Mouse (Mus musculus): ENCODE measurements around the gene Tnfrsf14. TPM values are rescaled to one million over a fixed set of nuclear protein-coding genes. Genes with fewer than 3 reads are reported as not detected.

The Tnfrsf14 gene
- total RNA-seq (2021), result 1 to 10 TPM in 1 of 2 experiments, under 1 TPM in 1; 0.94 to 1.2 TPM
- long read RNA-seq, result 0 reads

GRCm38 (mm10) chr4:154928395-154929087 lies at the start of gene Tnfrsf14:
TSS of gene Tnfrsf14 (minus strand) at chr4:154928563.
- DNase-seq (ENCODE audit: low spot score in 2 of 2), result no peak

GRCm38 (mm10) chr4:154974163-154974611 lies 45.8 kb upstream of the Tnfrsf14 start:
- no peak for DNase-seq (ENCODE audit: low spot score in 2 of 2)

DNA sequence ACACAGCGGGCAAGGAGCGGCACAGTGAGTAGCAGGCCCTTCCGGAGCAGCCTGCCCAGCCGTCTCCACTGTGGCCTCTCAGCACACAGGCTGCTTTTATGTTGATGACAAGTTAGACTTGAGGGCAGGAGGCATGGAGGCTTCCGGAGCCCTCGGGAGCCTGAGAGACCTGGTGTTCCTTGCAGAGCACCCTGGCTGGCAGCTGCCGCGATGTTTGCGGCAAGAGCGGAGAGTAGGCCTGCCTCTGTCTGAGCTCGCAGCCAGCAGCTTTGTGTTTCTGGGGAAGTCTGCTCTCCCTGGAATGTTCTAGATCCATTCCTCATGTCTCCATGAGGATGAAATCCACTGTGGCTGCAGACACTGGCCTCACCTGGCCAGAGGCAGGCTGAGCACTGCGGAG lies 44.2 kb upstream of the Tnfrsf14 start:
- DNase-seq (ENCODE audit: low spot score in 2 of 2), result no peak

GRCm38 (mm10) chr4:154967173-154967572 lies 38.8 kb upstream of the Tnfrsf14 start:
- DNase-seq (ENCODE audit: low spot score in 2 of 2), result peak in 1 of 2 experiments; percentile 65

DNA sequence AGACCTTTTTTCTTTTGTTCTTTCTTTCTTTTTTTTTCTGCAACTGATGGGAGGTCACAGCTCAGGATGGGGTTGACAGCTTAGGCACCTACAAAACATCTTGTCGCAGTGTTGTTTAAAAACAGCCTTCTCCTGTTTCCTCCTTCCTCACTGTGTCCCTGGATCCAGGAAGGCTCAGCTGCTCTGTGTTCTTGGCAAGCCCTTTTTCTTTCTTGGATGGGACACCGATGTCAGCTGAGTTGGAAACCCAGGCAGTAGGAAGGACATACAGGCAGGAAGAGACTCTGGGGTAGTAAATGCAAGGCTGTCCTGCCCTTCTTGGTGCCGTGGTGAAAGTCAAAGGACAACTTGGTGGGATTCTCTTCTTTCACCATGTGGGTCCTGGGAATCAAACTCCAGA lies 37.5 kb upstream of the Tnfrsf14 start:
- no peak for DNase-seq (ENCODE audit: low spot score in 2 of 2)

- DNase-seq (ENCODE audit: low spot score in 2 of 2), result no peak
These were observed 36.3 kb upstream of the Tnfrsf14 start for GRCm38 (mm10) chr4:154964581-154965235.

DNA sequence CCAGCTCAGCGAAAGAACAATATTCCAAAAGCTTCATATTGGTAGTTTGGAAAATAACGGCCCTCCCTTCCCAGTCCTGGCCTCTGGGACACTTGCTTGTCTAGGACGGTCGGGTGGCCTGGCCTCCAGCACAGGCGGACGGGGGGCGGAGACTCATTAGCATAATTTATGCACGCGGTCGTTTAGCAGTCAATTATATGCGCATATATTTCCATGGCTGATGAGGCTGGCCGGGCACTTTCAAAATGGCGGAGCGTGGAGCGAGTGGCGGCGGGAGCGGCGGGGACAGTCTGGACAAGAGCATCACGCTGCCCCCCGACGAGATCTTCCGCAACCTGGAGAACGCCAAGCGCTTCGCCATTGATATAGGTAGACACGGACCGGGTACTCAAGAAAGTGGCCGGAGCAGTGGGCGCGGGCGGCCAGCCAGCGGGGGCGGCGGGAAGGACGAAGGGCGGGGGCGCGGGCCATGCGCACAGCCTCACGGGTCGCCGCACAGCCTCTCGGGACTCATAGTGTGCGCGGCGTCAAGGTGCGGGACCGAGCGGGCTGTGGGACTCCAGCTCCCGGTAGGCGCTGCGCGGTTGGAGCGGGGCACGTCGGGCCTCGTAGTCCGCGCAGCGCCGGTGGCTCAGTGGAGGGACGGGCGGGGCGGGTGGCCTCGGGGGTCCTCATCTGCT lies 35.7 kb upstream of the Tnfrsf14 start, which contains the start of gene Pank4:
Gene Pank4 (plus strand): TSS at position 223 of the 680 bp plus-strand sequence.
- peak; percentile 88 to 93 for DNase-seq (ENCODE audit: low spot score in 2 of 2)

DNA sequence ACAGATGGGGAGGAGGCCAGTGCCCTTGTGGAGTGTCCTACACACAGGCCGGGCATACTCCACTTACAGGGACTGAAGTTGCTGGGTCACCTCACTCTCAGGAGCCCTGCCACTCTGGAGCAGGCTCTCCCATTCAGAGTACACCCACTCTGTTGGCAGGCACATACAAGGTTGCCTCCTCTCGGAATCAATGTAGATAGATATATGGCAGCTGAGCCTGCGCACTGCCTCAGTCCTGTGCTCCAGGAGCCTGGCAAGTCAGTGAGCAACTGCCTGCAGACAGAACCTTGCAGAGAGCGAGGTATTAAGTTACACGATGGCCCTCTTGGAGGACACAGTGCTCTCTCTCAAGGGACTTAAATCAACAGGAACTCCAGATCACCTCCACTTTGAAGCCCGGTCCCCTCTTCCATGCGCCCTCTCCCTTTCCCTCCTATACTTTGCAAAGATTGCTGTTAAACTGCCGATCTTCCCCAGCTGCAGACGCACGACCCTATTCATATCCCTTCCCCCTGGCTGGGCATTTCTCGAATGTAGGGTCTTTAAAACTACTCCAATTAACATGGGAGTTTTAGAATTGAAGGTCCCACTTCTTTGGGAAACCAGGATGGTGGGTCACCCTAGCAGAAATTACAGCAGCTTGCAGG lies 35.0 kb upstream of the Tnfrsf14 start:
- DNase-seq (ENCODE audit: low spot score in 2 of 2), result peak in 1 of 2 experiments; percentile 45

GRCm38 (mm10) chr4:154962683-154963082 lies 34.3 kb upstream of the Tnfrsf14 start:
- DNase-seq (ENCODE audit: low spot score in 2 of 2), result no peak

DNA sequence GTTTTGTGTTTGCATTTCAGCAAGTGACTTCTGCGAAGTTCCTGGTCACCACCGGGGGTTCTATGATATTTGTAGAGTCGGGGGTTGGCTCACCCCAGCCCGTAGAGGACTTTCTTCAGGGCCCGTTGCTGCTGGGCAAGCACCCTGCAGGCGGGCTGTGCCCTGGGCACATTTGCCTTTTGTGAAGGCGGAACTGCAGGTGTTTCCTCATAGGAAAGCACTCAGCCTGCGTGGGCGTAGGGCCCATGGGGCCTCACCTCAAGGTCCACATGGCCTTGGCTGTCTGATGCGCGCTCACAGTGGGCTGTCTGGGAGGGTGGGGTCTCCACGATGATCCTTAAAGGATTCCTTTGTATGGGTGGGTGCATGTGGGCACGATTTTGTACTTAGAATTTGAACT lies 33.5 kb upstream of the Tnfrsf14 start:
- DNase-seq (ENCODE audit: low spot score in 2 of 2), result no peak

DNA sequence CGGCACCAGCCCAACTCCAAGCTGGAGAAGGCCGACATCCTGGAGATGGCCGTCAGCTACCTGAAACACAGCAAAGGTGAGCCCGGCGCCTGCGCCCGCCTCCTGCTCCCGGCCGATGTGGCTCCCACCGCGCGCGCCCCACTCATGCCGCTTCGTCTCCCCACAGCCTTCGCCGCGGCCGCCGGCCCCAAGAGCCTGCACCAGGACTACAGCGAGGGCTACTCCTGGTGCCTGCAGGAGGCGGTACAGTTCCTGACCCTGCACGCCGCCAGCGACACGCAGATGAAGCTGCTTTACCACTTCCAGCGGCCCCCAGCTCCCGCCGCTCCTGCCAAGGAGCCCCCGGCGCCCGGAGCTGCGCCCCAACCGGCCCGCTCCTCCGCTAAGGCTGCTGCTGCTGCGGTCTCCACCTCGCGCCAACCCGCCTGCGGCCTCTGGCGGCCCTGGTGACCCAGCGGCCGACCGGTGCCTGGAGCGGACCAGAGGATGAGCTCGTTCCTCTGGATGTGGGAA lies 32.9 kb upstream of the Tnfrsf14 start:
- DNase-seq (ENCODE audit: low spot score in 2 of 2), result no peak

GRCm38 (mm10) chr4:154960690-154961225 lies 32.4 kb upstream of the Tnfrsf14 start, which contains the start of gene Hes5:
TSS of gene Hes5 (plus strand) at chr4:154960923.
- DNase-seq (ENCODE audit: low spot score in 2 of 2), result peak in 1 of 2 experiments; percentile 58

DNA sequence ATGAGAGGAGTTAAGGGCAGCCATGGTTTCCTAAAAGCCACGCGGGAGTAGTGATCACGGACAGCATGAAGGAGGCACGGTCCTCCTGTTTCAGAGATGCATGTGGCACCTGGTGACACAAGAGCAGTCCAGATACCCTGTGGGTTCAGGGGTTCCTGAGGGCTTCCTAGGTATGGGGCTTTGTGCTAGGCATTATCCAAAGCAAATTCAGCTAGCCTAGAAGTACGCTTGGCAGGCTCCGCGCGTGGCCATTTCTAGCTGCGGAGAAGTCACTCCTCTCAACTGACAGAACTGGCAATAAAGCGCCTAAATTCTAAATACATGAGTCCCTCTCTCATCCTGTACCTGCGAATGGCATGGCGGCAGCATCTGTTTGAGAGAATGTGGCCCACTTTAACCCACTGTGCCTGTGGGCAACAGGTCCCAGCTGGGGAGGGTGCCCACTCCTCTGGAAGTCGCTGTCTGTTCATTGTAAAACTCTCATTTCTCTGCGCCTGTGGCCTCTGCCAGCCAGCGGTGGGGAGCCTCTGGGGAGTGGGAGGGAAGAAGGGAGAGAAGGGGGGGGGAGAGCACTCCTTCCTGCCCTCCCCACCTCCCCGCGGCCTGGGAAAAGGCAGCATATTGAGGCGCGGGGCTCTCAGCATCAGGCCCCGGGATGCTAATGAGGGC lies 31.8 kb upstream of the Tnfrsf14 start:
- no peak for DNase-seq (ENCODE audit: low spot score in 2 of 2)

DNA sequence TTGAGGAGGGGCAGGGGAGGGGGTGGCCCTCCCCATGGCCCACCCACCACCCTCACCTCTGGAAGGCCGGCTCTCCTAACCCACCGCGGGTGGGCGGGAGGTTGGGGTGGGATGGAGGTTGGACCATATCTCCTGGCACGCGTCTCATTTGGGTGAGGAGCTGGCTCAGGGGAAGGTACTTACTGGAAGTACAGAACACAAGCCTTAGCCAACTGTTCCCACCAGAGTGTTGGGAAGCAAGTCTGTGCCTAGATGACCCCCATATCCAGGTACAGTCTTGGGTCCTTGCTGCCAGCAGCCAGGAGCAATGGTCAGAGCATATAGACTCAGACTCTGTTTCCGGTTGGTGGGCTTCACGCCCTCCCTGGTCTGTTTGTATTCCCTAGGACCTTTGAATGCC lies 30.3 kb upstream of the Tnfrsf14 start:
- DNase-seq (ENCODE audit: low spot score in 2 of 2), result no peak

DNA sequence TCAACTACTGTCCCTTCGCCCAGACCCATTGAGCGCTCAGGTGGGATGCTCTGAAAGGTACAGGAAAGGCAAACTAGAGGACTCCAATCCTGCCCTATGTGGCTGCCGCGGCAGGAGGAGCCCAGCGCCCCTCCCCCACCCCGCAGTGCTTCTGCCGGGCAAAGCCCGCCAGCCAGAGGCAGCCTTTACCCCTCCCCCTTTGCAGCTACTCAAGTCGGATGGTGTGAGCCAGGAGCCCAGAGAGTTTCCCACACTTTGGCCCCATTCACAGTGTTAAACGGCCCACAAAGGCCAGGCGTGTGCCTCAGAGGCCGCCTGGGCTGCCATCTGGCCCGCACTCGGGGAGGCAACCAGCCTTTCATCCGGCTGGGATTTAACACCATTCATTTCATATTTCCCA lies 29.8 kb upstream of the Tnfrsf14 start:
- peak in 1 of 2 experiments; percentile 57 for DNase-seq (ENCODE audit: low spot score in 2 of 2)

DNA sequence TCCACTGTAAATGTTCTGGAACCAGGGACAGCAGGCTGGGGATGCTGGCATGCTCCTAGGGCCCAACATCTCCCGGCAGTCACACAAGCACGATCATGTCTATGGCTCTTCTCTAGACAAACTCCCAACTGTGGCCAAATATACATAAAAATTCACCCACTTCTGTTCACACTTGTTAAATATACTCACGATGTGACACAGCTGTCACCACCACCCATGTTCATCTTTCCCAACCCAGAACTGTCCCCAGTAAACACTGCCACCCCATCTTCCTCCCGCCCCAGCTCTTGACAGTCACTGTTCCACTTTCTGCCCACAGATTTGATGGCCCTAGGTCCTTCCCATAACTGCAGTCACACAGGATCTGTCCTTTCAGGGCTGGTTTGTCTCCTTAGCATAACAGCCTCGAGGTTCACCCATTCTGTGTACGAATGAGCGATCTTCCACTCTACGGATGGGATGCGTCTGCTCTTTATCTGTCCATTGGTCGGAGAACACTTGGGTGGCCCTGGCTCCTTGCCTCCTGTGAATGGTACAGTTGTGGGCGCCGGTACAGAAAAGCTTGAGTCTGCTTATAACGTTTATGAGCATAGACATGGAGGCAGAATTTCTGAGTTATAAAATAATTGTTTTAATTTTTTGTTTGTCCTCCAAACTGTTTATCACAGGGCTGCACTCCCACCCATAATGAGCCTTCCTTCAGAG lies 29.1 kb upstream of the Tnfrsf14 start:
- DNase-seq (ENCODE audit: low spot score in 2 of 2), result no peak

DNA sequence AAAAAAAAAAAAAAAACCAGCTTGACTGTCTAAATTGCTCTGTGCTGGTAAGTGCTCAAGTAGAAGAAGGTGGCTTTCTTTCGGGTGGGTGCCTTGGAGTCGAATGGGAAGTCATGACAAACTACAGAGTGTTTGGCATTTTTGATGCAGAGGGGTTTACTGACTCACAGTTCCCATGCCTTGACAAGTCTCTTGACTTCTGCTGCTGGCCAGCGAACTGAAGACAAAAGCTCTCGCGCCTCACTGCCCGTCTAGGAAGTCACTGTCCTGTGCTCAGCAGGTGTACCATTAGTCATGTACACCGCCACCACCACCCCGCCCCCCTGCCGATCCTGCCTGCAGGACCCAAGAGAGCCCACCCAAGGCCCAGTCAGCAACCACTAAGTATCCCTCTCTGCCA lies 28.2 kb upstream of the Tnfrsf14 start:
- DNase-seq (ENCODE audit: low spot score in 2 of 2), result no peak

GRCm38 (mm10) chr4:154952461-154953241 lies 24.3 kb upstream of the Tnfrsf14 start:
- no peak for DNase-seq (ENCODE audit: low spot score in 2 of 2)

GRCm38 (mm10) chr4:154949589-154949982 lies 21.2 kb upstream of the Tnfrsf14 start:
- no peak for DNase-seq (ENCODE audit: low spot score in 2 of 2)

Measured in layer of hippocampus, adult 18-20 months (tissue).